Mouse (Mus musculus): ENCODE measurements around the gene Med18. TPM values are rescaled to one million over a fixed set of nuclear protein-coding genes. Genes with fewer than 3 reads are reported as not detected.

Med18 gene
- total and polyA plus RNA-seq, 3 experiments: 2.2 to 4.5 (median 3.5) TPM

GRCm38 (mm10) chr4:132444516-132444915 is 19.2 kb downstream of the Med18 start:
- Histone ChIP-seq H3K36me3 (ENCODE audit: control insufficient read depth, insufficient read depth, low read length) (no peaks in the 10 kb centered on the region), H3K9ac (ENCODE audit: low read depth, low read length) (no peak overlapping the region), H3K4me3 (no peak overlapping the region), H3K27me3 (ENCODE audit: control insufficient read depth, insufficient read depth, low read length) (no peaks in the 10 kb centered on the region), H3K79me2 (replicated peaks; ENCODE audit: control insufficient read depth, insufficient read depth, low read length) (no peaks in the 10 kb centered on the region), H3K27ac (no peak overlapping the region), H3K4me1 (ENCODE audit: control insufficient read depth, insufficient read depth, low read length) (no peaks in the 10 kb centered on the region)
- 83% methylated on average over 8 of the region's 8 CpGs for WGBS
- no peak for TF ChIP-seq EP300 (IDR thresholded peaks at IDR 0.05; ENCODE audit: insufficient read depth, low read depth, low read length)
- no peak for TF ChIP-seq CTCF (IDR thresholded peaks at IDR 0.05)
- TF ChIP-seq POLR2A (IDR thresholded peaks at IDR 0.05; ENCODE audit: insufficient read depth, low read depth, low read length): no peak
- intact Hi-C loops (cut with DNase I): no loop called here
- DNase-seq: no peak

GRCm38 (mm10) chr4:132437857-132438256 is 25.9 kb downstream of the Med18 start:
- Histone ChIP-seq H3K4me1 (ENCODE audit: control insufficient read depth, insufficient read depth, low read length) (no peaks in the 10 kb centered on the region), H3K9ac (ENCODE audit: low read depth, low read length) (no peak overlapping the region), H3K36me3 (ENCODE audit: control insufficient read depth, insufficient read depth, low read length) (no peaks in the 10 kb centered on the region), H3K79me2 (replicated peaks; ENCODE audit: control insufficient read depth, insufficient read depth, low read length) (no peaks in the 10 kb centered on the region), H3K27me3 (ENCODE audit: control insufficient read depth, insufficient read depth, low read length) (no peaks in the 10 kb centered on the region), H3K4me3 (no peak overlapping the region), H3K27ac (no peak overlapping the region)
- WGBS: 41% methylated on average over 11 of the region's 11 CpGs
- TF ChIP-seq POLR2A (IDR thresholded peaks at IDR 0.05; ENCODE audit: insufficient read depth, low read depth, low read length) (no peak), CTCF (IDR thresholded peaks at IDR 0.05) (no peak), EP300 (IDR thresholded peaks at IDR 0.05; ENCODE audit: insufficient read depth, low read depth, low read length) (no peak)
- intact Hi-C loops (cut with DNase I): no loop called here
- no peak for DNase-seq

- Histone ChIP-seq H3K79me2 (replicated peaks; ENCODE audit: control insufficient read depth, insufficient read depth, low read length) (no peaks in the 10 kb centered on the region), H3K36me3 (ENCODE audit: control insufficient read depth, insufficient read depth, low read length) (no peaks in the 10 kb centered on the region), H3K27me3 (ENCODE audit: control insufficient read depth, insufficient read depth, low read length) (no peaks in the 10 kb centered on the region), H3K27ac (no peak overlapping the region), H3K4me1 (ENCODE audit: control insufficient read depth, insufficient read depth, low read length) (no peaks in the 10 kb centered on the region), H3K4me3 (no peak overlapping the region), H3K9ac (ENCODE audit: low read depth, low read length) (no peak overlapping the region)
- 24% methylated on average over 14 of the region's 14 CpGs for WGBS
- DNase-seq: no peak
- intact Hi-C loops (cut with DNase I): no loop called here
- TF ChIP-seq EP300 (IDR thresholded peaks at IDR 0.05; ENCODE audit: insufficient read depth, low read depth, low read length) (no peak), POLR2A (IDR thresholded peaks at IDR 0.05; ENCODE audit: insufficient read depth, low read depth, low read length) (no peak), CTCF (IDR thresholded peaks at IDR 0.05) (no peak)
Measured at GRCm38 (mm10) chr4:132432717-132433372, 30.9 kb downstream of the Med18 start.

- H3K79me2 ChIP-seq (replicated peaks; ENCODE audit: control insufficient read depth, insufficient read depth, low read length): no peaks in the 10 kb centered on the region
- H3K4me3 ChIP-seq: no peak overlapping the region
- no peaks in the 10 kb centered on the region for H3K27me3 ChIP-seq (ENCODE audit: control insufficient read depth, insufficient read depth, low read length)
- TF ChIP-seq EP300 (IDR thresholded peaks at IDR 0.05; ENCODE audit: insufficient read depth, low read depth, low read length) (no peak), POLR2A (IDR thresholded peaks at IDR 0.05; ENCODE audit: insufficient read depth, low read depth, low read length) (no peak), CTCF (IDR thresholded peaks at IDR 0.05) (no peak)
- DNase-seq: peak in 1 of 2 experiments; percentile 13
- no peak overlapping the region for H3K9ac ChIP-seq (ENCODE audit: low read depth, low read length)
- 17% methylated on average over 9 of the region's 9 CpGs for WGBS
- no peak overlapping the region for H3K27ac ChIP-seq
- H3K36me3 ChIP-seq (ENCODE audit: control insufficient read depth, insufficient read depth, low read length): no peaks in the 10 kb centered on the region
- no peaks in the 10 kb centered on the region for H3K4me1 ChIP-seq (ENCODE audit: control insufficient read depth, insufficient read depth, low read length)
- intact Hi-C loops (cut with DNase I): no loop called here
Measured at GRCm38 (mm10) chr4:132428022-132428542, 35.6 kb downstream of the Med18 start.

- H3K27me3 ChIP-seq (ENCODE audit: control insufficient read depth, insufficient read depth, low read length): no peaks in the 10 kb centered on the region
- no peaks in the 10 kb centered on the region; the same call in 1 of the 2 replicates for H3K4me1 ChIP-seq (ENCODE audit: control insufficient read depth, insufficient read depth, low read length)
- 82% methylated on average over 4 of the region's 4 CpGs for WGBS
- no peaks in the 10 kb centered on the region for H3K36me3 ChIP-seq (ENCODE audit: control insufficient read depth, insufficient read depth, low read length)
- intact Hi-C loops (cut with DNase I): no loop called here
- DNase-seq: no peak
- TF ChIP-seq CTCF (IDR thresholded peaks at IDR 0.05) (no peak), POLR2A (IDR thresholded peaks at IDR 0.05; ENCODE audit: insufficient read depth, low read depth, low read length) (no peak), EP300 (IDR thresholded peaks at IDR 0.05; ENCODE audit: insufficient read depth, low read depth, low read length) (no peak)
- H3K27ac ChIP-seq: no peak overlapping the region
- H3K79me2 ChIP-seq (replicated peaks; ENCODE audit: control insufficient read depth, insufficient read depth, low read length): no peaks in the 10 kb centered on the region
- no peak overlapping the region for H3K9ac ChIP-seq (ENCODE audit: low read depth, low read length)
- H3K4me3 ChIP-seq: no peak overlapping the region
Measured at GRCm38 (mm10) chr4:132427493-132427892, 36.2 kb downstream of the Med18 start.

GRCm38 (mm10) chr4:132426021-132426420 is 37.7 kb downstream of the Med18 start:
- TF ChIP-seq CTCF (IDR thresholded peaks at IDR 0.05) (no peak), POLR2A (IDR thresholded peaks at IDR 0.05; ENCODE audit: insufficient read depth, low read depth, low read length) (no peak), EP300 (IDR thresholded peaks at IDR 0.05; ENCODE audit: insufficient read depth, low read depth, low read length) (no peak)
- intact Hi-C loops (cut with DNase I): no loop called here
- Histone ChIP-seq H3K79me2 (replicated peaks; ENCODE audit: control insufficient read depth, insufficient read depth, low read length) (no peaks in the 10 kb centered on the region), H3K4me3 (no peak overlapping the region), H3K9ac (ENCODE audit: low read depth, low read length) (no peak overlapping the region), H3K36me3 (ENCODE audit: control insufficient read depth, insufficient read depth, low read length) (peaks cover 1% of the 10 kb centered on the region; the same call in 1 of the 2 replicates), H3K27me3 (ENCODE audit: control insufficient read depth, insufficient read depth, low read length) (no peaks in the 10 kb centered on the region), H3K27ac (no peak overlapping the region), H3K4me1 (ENCODE audit: control insufficient read depth, insufficient read depth, low read length) (no peaks in the 10 kb centered on the region; the same call in 1 of the 2 replicates)
- 18% methylated on average over 2 of the region's 2 CpGs for WGBS
- DNase-seq: no peak
